Mouse (Mus musculus): ENCODE measurements around the gene Arhgap30. TPM values are rescaled to one million over a fixed set of nuclear protein-coding genes. Genes with fewer than 3 reads are reported as not detected.

Gene Arhgap30
- polyA plus RNA-seq, 1 experiment: 12.3 TPM

- Histone ChIP-seq H3K36me3 (replicated peaks; ENCODE audit: low read length) (peaks cover 82% of the 10 kb centered on the region), H3K4me1 (peaks cover 10% of the 10 kb centered on the region)
These were observed 14.2 kb downstream of the Arhgap30 start for GRCm38 (mm10) chr1:171402991-171403390.

GRCm38 (mm10) chr1:171407263-171407662 lies 18.5 kb downstream of the Arhgap30 start:
- Histone ChIP-seq H3K4me3 (replicated peaks) (no peak overlapping the region), H3K4me1 (peaks cover 7% of the 10 kb centered on the region), H3K27me3 (replicated peaks) (peaks cover 2% of the 10 kb centered on the region), H3K9me3 (no peaks in the 10 kb centered on the region), H3K36me3 (replicated peaks; ENCODE audit: low read length) (peaks cover 58% of the 10 kb centered on the region)
- TF ChIP-seq FLI1 (IDR thresholded peaks at IDR 0.05; ENCODE audit: low read length) (no peak), GATA1 (IDR thresholded peaks at IDR 0.05; ENCODE audit: borderline replicate concordance, low read length) (no peak)

More at GRCm38 (mm10) chr1:171402991-171403390, 14.2 kb downstream of the Arhgap30 start:
- Histone ChIP-seq H3K4me3 (replicated peaks) (no peak overlapping the region), H3K27me3 (replicated peaks) (no peaks in the 10 kb centered on the region), H3K9me3 (no peaks in the 10 kb centered on the region)
- TF ChIP-seq GATA1 (IDR thresholded peaks at IDR 0.05; ENCODE audit: borderline replicate concordance, low read length) (no peak), FLI1 (IDR thresholded peaks at IDR 0.05; ENCODE audit: low read length) (no peak)

GRCm38 (mm10) chr1:171410231-171410630 lies 21.5 kb downstream of the Arhgap30 start:
- Histone ChIP-seq H3K9me3 (no peaks in the 10 kb centered on the region), H3K27me3 (replicated peaks) (peaks cover 2% of the 10 kb centered on the region), H3K4me1 (peaks cover 29% of the 10 kb centered on the region), H3K36me3 (replicated peaks; ENCODE audit: low read length) (peaks cover 46% of the 10 kb centered on the region), H3K4me3 (replicated peaks) (no peak overlapping the region)
- no peak for TF ChIP-seq GATA1 (IDR thresholded peaks at IDR 0.05; ENCODE audit: borderline replicate concordance, low read length)
- no peak for TF ChIP-seq FLI1 (IDR thresholded peaks at IDR 0.05; ENCODE audit: low read length)

GRCm38 (mm10) chr1:171410947-171411484 lies 22.3 kb downstream of the Arhgap30 start, which contains the start of gene Usf1:
Usf1 (plus strand) TSS chr1:171411313.
- Histone ChIP-seq H3K27me3 (replicated peaks) (peaks cover 2% of the 10 kb centered on the region), H3K36me3 (replicated peaks; ENCODE audit: low read length) (peaks cover 49% of the 10 kb centered on the region), H3K4me1 (peaks cover 29% of the 10 kb centered on the region), H3K4me3 (replicated peaks) (peak within 1 kb of the TSS; percentile 96), H3K9me3 (no peaks in the 10 kb centered on the region)
- TF ChIP-seq FLI1 (IDR thresholded peaks at IDR 0.05; ENCODE audit: low read length): peak; percentile 72
- TF ChIP-seq GATA1 (IDR thresholded peaks at IDR 0.05; ENCODE audit: borderline replicate concordance, low read length): peak; percentile 64; the same call in 1 of the 3 replicates

- peaks cover 49% of the 10 kb centered on the region for H3K36me3 ChIP-seq (replicated peaks; ENCODE audit: low read length)
- H3K4me3 ChIP-seq (replicated peaks): peak overlapping the region; percentile 96
- H3K27me3 ChIP-seq (replicated peaks): peaks cover 2% of the 10 kb centered on the region
- H3K4me1 ChIP-seq: peaks cover 29% of the 10 kb centered on the region
- TF ChIP-seq FLI1 (IDR thresholded peaks at IDR 0.05; ENCODE audit: low read length) (no peak), GATA1 (IDR thresholded peaks at IDR 0.05; ENCODE audit: borderline replicate concordance, low read length) (no peak)
- no peaks in the 10 kb centered on the region for H3K9me3 ChIP-seq
These were observed 22.8 kb downstream of the Arhgap30 start for GRCm38 (mm10) chr1:171411492-171411941.

- Histone ChIP-seq H3K4me1 (peaks cover 29% of the 10 kb centered on the region), H3K9me3 (no peaks in the 10 kb centered on the region), H3K27me3 (replicated peaks) (peaks cover 2% of the 10 kb centered on the region), H3K36me3 (replicated peaks; ENCODE audit: low read length) (peaks cover 50% of the 10 kb centered on the region), H3K4me3 (replicated peaks) (peak overlapping the region; percentile 96)
- TF ChIP-seq FLI1 (IDR thresholded peaks at IDR 0.05; ENCODE audit: low read length) (no peak), GATA1 (IDR thresholded peaks at IDR 0.05; ENCODE audit: borderline replicate concordance, low read length) (no peak)
These were observed 23.3 kb downstream of the Arhgap30 start for GRCm38 (mm10) chr1:171412001-171412441.

- H3K4me3 ChIP-seq (replicated peaks): peak overlapping the region; percentile 96
- TF ChIP-seq GATA1 (IDR thresholded peaks at IDR 0.05; ENCODE audit: borderline replicate concordance, low read length) (no peak), FLI1 (IDR thresholded peaks at IDR 0.05; ENCODE audit: low read length) (no peak)
- peaks cover 2% of the 10 kb centered on the region for H3K27me3 ChIP-seq (replicated peaks)
- peaks cover 27% of the 10 kb centered on the region for H3K4me1 ChIP-seq
- H3K9me3 ChIP-seq: no peaks in the 10 kb centered on the region
- H3K36me3 ChIP-seq (replicated peaks; ENCODE audit: low read length): peaks cover 50% of the 10 kb centered on the region
These were observed 23.7 kb downstream of the Arhgap30 start for GRCm38 (mm10) chr1:171412446-171412845.

- Histone ChIP-seq H3K4me3 (replicated peaks) (no peak overlapping the region), H3K36me3 (replicated peaks; ENCODE audit: low read length) (peaks cover 55% of the 10 kb centered on the region), H3K27me3 (replicated peaks) (peaks cover 1% of the 10 kb centered on the region), H3K9me3 (no peaks in the 10 kb centered on the region), H3K4me1 (peaks cover 22% of the 10 kb centered on the region)
- TF ChIP-seq GATA1 (IDR thresholded peaks at IDR 0.05; ENCODE audit: borderline replicate concordance, low read length) (no peak), FLI1 (IDR thresholded peaks at IDR 0.05; ENCODE audit: low read length) (no peak)
These were observed 24.9 kb downstream of the Arhgap30 start for GRCm38 (mm10) chr1:171413608-171414007.

GRCm38 (mm10) chr1:171418660-171419059 lies 29.9 kb downstream of the Arhgap30 start, which contains the start of gene Tstd1:
Tstd1 (plus strand) TSS chr1:171418872.
- Histone ChIP-seq H3K9me3 (no peaks in the 10 kb centered on the region), H3K36me3 (replicated peaks; ENCODE audit: low read length) (peaks cover 77% of the 10 kb centered on the region), H3K4me1 (peaks cover 45% of the 10 kb centered on the region), H3K4me3 (replicated peaks) (no peak within 1 kb of the TSS), H3K27me3 (replicated peaks) (no peaks in the 10 kb centered on the region)
- no peak for TF ChIP-seq GATA1 (IDR thresholded peaks at IDR 0.05; ENCODE audit: borderline replicate concordance, low read length)
- no peak for TF ChIP-seq FLI1 (IDR thresholded peaks at IDR 0.05; ENCODE audit: low read length)

- Histone ChIP-seq H3K4me1 (peaks cover 39% of the 10 kb centered on the region), H3K9me3 (no peaks in the 10 kb centered on the region), H3K4me3 (replicated peaks) (no peak overlapping the region), H3K27me3 (replicated peaks) (no peaks in the 10 kb centered on the region), H3K36me3 (replicated peaks; ENCODE audit: low read length) (peaks cover 69% of the 10 kb centered on the region)
- TF ChIP-seq GATA1 (IDR thresholded peaks at IDR 0.05; ENCODE audit: borderline replicate concordance, low read length) (no peak), FLI1 (IDR thresholded peaks at IDR 0.05; ENCODE audit: low read length) (no peak)
These were observed 30.6 kb downstream of the Arhgap30 start for GRCm38 (mm10) chr1:171419291-171419882.

Measured in megakaryocyte, embryonic 14.5 days (primary cell).